Mouse (Mus musculus): Measurements from ENCODE around the gene Hbq1a.
"Not testable (repeated sequence)": the region's sequence is repeated elsewhere in the genome, so short reads cannot be mapped to it uniquely, and the experiment has no call there.

The Hbq1a gene

GRCm38 (mm10) chr11:32285031-32285775, 14.7 kb upstream of the Hbq1a start:
- no peak for DNase-seq (ENCODE audit: low spot score)

- DNase-seq (ENCODE audit: low spot score): not testable (repeated sequence)
These were observed 14.0 kb upstream of the Hbq1a start for GRCm38 (mm10) chr11:32285887-32286286.

- DNase-seq (ENCODE audit: low spot score): peak; percentile 61
These were observed 13.0 kb upstream of the Hbq1a start, which contains the start of gene Hbq1b for GRCm38 (mm10) chr11:32286695-32287492. Gene Hbq1b (plus strand): TSS chr11:32286965.

GRCm38 (mm10) chr11:32287493-32287825, 12.4 kb upstream of the Hbq1a start:
- no peak for DNase-seq (ENCODE audit: low spot score)

- DNase-seq (ENCODE audit: low spot score): not testable (repeated sequence)
These were observed 7.0 kb upstream of the Hbq1a start for GRCm38 (mm10) chr11:32292819-32293218.

GRCm38 (mm10) chr11:32293479-32293878, 6.4 kb upstream of the Hbq1a start:
- not testable (repeated sequence) for DNase-seq (ENCODE audit: low spot score)

- not testable (repeated sequence) for DNase-seq (ENCODE audit: low spot score)
These were observed 3.7 kb upstream of the Hbq1a start, which contains the start of gene Hba-a2 for GRCm38 (mm10) chr11:32296203-32296602. Gene Hba-a2 (plus strand): TSS chr11:32296489.

GRCm38 (mm10) chr11:32297417-32297816, 2.5 kb upstream of the Hbq1a start:
- DNase-seq (ENCODE audit: low spot score): not testable (repeated sequence)

GRCm38 (mm10) chr11:32297866-32298531, 1.9 kb upstream of the Hbq1a start:
- DNase-seq (ENCODE audit: low spot score): no peak

GRCm38 (mm10) chr11:32298532-32298918, 1.3 kb upstream of the Hbq1a start:
- no peak for DNase-seq (ENCODE audit: low spot score)

- DNase-seq (ENCODE audit: low spot score): no peak
These were observed 704 bp downstream of the Hbq1a start for GRCm38 (mm10) chr11:32300279-32301267.

- no peak for DNase-seq (ENCODE audit: low spot score)
These were observed 1.6 kb downstream of the Hbq1a start for GRCm38 (mm10) chr11:32301506-32301905.

GRCm38 (mm10) chr11:32302824-32303419, 3.1 kb downstream of the Hbq1a start:
- DNase-seq (ENCODE audit: low spot score): peak; percentile 23

- no peak for DNase-seq (ENCODE audit: low spot score)
These were observed 3.6 kb downstream of the Hbq1a start for GRCm38 (mm10) chr11:32303455-32303854.

GRCm38 (mm10) chr11:32307006-32307405, 7.1 kb downstream of the Hbq1a start:
- no peak for DNase-seq (ENCODE audit: low spot score)

- no peak for DNase-seq (ENCODE audit: low spot score)
These were observed 9.6 kb downstream of the Hbq1a start for GRCm38 (mm10) chr11:32309446-32309845.

GRCm38 (mm10) chr11:32309928-32310327, 10.1 kb downstream of the Hbq1a start:
- DNase-seq (ENCODE audit: low spot score): no peak

- no peak for DNase-seq (ENCODE audit: low spot score)
These were observed 16.1 kb downstream of the Hbq1a start for GRCm38 (mm10) chr11:32316009-32316408.

- no peak for DNase-seq (ENCODE audit: low spot score)
These were observed 20.8 kb downstream of the Hbq1a start for GRCm38 (mm10) chr11:32320507-32321195.

GRCm38 (mm10) chr11:32321196-32321565, 21.3 kb downstream of the Hbq1a start:
- peak; percentile 53 for DNase-seq (ENCODE audit: low spot score)

Measured in left cerebral cortex, adult 11 months (tissue).